Mouse (Mus musculus) lung, embryonic 16.5 days (tissue): ENCODE data around the gene Elmo1. TPM values are rescaled to one million over a fixed set of nuclear protein-coding genes. Genes with fewer than 3 reads are reported as not detected.

Experiments
- ATAC-seq: fragments of 200-750 bp; cut with Nextera tagmentation; 2 replicates; pipeline ENCODE4 v1.8.0; 2017; ENCODE audit warnings: low read depth, mild to moderate bottlenecking, moderate library complexity
- H3K27ac ChIP-seq: fragments of 300-500 bp; sonication (generic); 2 replicates; pipeline ENCODE4 v1.5.1; 2014; ENCODE audit warnings: mild to moderate bottlenecking, control low read depth, low read length
- H3K27me3 ChIP-seq: fragments of 300-500 bp; sonication (generic); 2 replicates; pipeline ENCODE4 v1.6.1; 2014; ENCODE audit warnings: low read depth, low read length, mixed read lengths; ENCODE audit not compliant: control insufficient read depth, insufficient read depth
- H3K36me3 ChIP-seq: fragments of 300-500 bp; sonication (generic); 2 replicates; pipeline ENCODE4 v1.6.1; 2014; ENCODE audit warnings: low read length; ENCODE audit not compliant: control insufficient read depth, insufficient read depth
- H3K4me1 ChIP-seq: fragments of 300-500 bp; sonication (generic); replicated peaks from 2 replicates; pipeline ENCODE4 v1.6.1; 2014; ENCODE audit warnings: low read length, mixed read lengths; ENCODE audit not compliant: control insufficient read depth, insufficient read depth
- H3K4me2 ChIP-seq: fragments of 300-500 bp; sonication (generic); 2 replicates; pipeline ENCODE4 v1.6.1; 2014; ENCODE audit warnings: low read depth, low read length, control low read depth
- H3K4me3 ChIP-seq: fragments of 300-500 bp; sonication (generic); 2 replicates; pipeline ENCODE4 v1.5.1; 2014; ENCODE audit warnings: mild to moderate bottlenecking, low read length, control low read depth
- H3K9ac ChIP-seq: fragments of 300-500 bp; sonication (generic); 2 replicates; pipeline ENCODE4 v1.6.1; 2014; ENCODE audit warnings: low read length, control low read depth
- H3K9me3 ChIP-seq: fragments of 300-500 bp; sonication (generic); 2 replicates; pipeline ENCODE4 v1.6.1; 2016; ENCODE audit warnings: low read length; ENCODE audit not compliant: control insufficient read depth
- WGBS: fragments of 180-500 bp; shearing (Covaris S2); extraction: QIAGEN DNeasy Blood & Tissue Kit; methylation state at CpG from one replicate; pipeline ENCODE4 v1.1.7; 2014; 5-methylcytosine and 5-hydroxymethylcytosine counted together
- polyA plus RNA-seq: library from polyadenylated mRNA; unstranded; fragments of >200 nt; fragmentation: Nextera tagmentation; extraction: Ambion mirVana; gene quantifications from 2 replicates; pipeline ENCODE4 v1.2.1, GENCODE M21; 2015

The Elmo1 gene
- polyA plus RNA-seq, 1 experiment from 2014 or later: 44.3 TPM

GRCm38 (mm10) chr13:20138466-20138865 lies 48.1 kb downstream of the Elmo1 start:
- no peaks in the 10 kb centered on the region for H3K9me3 ChIP-seq
- 12% methylated on average over 3 of the region's 3 CpGs for WGBS
- H3K4me1 ChIP-seq: peaks cover 32% of the 10 kb centered on the region
- H3K27ac ChIP-seq: peak overlapping the region; percentile 40
- no peak overlapping the region for H3K4me2 ChIP-seq
- H3K4me3 ChIP-seq: no peak overlapping the region
- peak overlapping the region; percentile 27; the same call in 1 of the 2 replicates for H3K9ac ChIP-seq
- no peak for ATAC-seq
- H3K27me3 ChIP-seq: no peaks in the 10 kb centered on the region
- no peaks in the 10 kb centered on the region for H3K36me3 ChIP-seq

GRCm38 (mm10) chr13:20139060-20139459 lies 48.7 kb downstream of the Elmo1 start:
- ATAC-seq: peak; percentile 21; the same call in 1 of the 2 replicates
- Histone ChIP-seq H3K4me2 (no peak overlapping the region), H3K4me3 (no peak overlapping the region), H3K36me3 (no peaks in the 10 kb centered on the region), H3K27me3 (no peaks in the 10 kb centered on the region), H3K4me1 (peaks cover 26% of the 10 kb centered on the region), H3K27ac (0 out of 2 replicates have a peak overlapping the region, but pooled peaks have one; percentile 34), H3K9me3 (no peaks in the 10 kb centered on the region), H3K9ac (no peak overlapping the region)
- 38% methylated on average over 6 of the region's 6 CpGs for WGBS

GRCm38 (mm10) chr13:20139825-20140665 lies 49.6 kb downstream of the Elmo1 start:
- H3K27ac ChIP-seq: no peak overlapping the region
- 70% methylated on average over 4 of the region's 4 CpGs for WGBS

GRCm38 (mm10) chr13:20142637-20143036 lies 52.2 kb downstream of the Elmo1 start:
- Histone ChIP-seq H3K4me3 (no peak overlapping the region), H3K9me3 (no peaks in the 10 kb centered on the region), H3K4me2 (no peak overlapping the region), H3K9ac (no peak overlapping the region), H3K27me3 (no peaks in the 10 kb centered on the region), H3K27ac (no peak overlapping the region; the same call in 1 of the 2 replicates), H3K36me3 (no peaks in the 10 kb centered on the region), H3K4me1 (peaks cover 30% of the 10 kb centered on the region)
- 27% methylated on average over 1 of the region's 1 CpGs for WGBS
- no peak for ATAC-seq

More at GRCm38 (mm10) chr13:20139825-20140665, 49.6 kb downstream of the Elmo1 start:
- Histone ChIP-seq H3K9ac (no peak overlapping the region), H3K4me3 (no peak overlapping the region), H3K4me1 (peaks cover 20% of the 10 kb centered on the region), H3K9me3 (no peaks in the 10 kb centered on the region), H3K4me2 (no peak overlapping the region), H3K36me3 (no peaks in the 10 kb centered on the region), H3K27me3 (no peaks in the 10 kb centered on the region)
- ATAC-seq: no peak

- H3K9me3 ChIP-seq: no peaks in the 10 kb centered on the region
- peaks cover 18% of the 10 kb centered on the region for H3K4me1 ChIP-seq
- no peak for ATAC-seq
- no peak overlapping the region for H3K4me2 ChIP-seq
- no peak overlapping the region for H3K4me3 ChIP-seq
- peak overlapping the region; percentile 76 for H3K27ac ChIP-seq
- no peaks in the 10 kb centered on the region for H3K27me3 ChIP-seq
- no peak overlapping the region for H3K9ac ChIP-seq
- no peaks in the 10 kb centered on the region for H3K36me3 ChIP-seq
- WGBS: 77% methylated on average over 4 of the region's 4 CpGs
Measured at GRCm38 (mm10) chr13:20146848-20147247, 56.5 kb downstream of the Elmo1 start.

- no peaks in the 10 kb centered on the region for H3K27me3 ChIP-seq
- 35% methylated on average over 4 of the region's 4 CpGs for WGBS
- H3K4me2 ChIP-seq: peak overlapping the region; percentile 11; the same call in 1 of the 2 replicates
- no peak overlapping the region for H3K4me3 ChIP-seq
- ATAC-seq: peak; percentile 91
- peak overlapping the region; percentile 76 for H3K27ac ChIP-seq
- peaks cover 20% of the 10 kb centered on the region for H3K4me1 ChIP-seq
- H3K36me3 ChIP-seq: no peaks in the 10 kb centered on the region
- no peak overlapping the region for H3K9ac ChIP-seq
- H3K9me3 ChIP-seq: no peaks in the 10 kb centered on the region
Measured at GRCm38 (mm10) chr13:20147736-20148135, 57.3 kb downstream of the Elmo1 start.

GRCm38 (mm10) chr13:20150130-20150835 lies 59.9 kb downstream of the Elmo1 start:
- ATAC-seq: no peak
- Histone ChIP-seq H3K27me3 (no peaks in the 10 kb centered on the region), H3K4me3 (no peak overlapping the region), H3K27ac (no peak overlapping the region), H3K4me1 (peaks cover 24% of the 10 kb centered on the region), H3K9me3 (no peaks in the 10 kb centered on the region), H3K36me3 (no peaks in the 10 kb centered on the region), H3K4me2 (no peak overlapping the region), H3K9ac (no peak overlapping the region)
- 71% methylated on average over 11 of the region's 11 CpGs for WGBS

- no peaks in the 10 kb centered on the region for H3K36me3 ChIP-seq
- no peak overlapping the region for H3K4me3 ChIP-seq
- 46% methylated on average over 4 of the region's 4 CpGs for WGBS
- H3K9ac ChIP-seq: no peak overlapping the region
- H3K27me3 ChIP-seq: no peaks in the 10 kb centered on the region
- no peak overlapping the region for H3K27ac ChIP-seq
- peaks cover 21% of the 10 kb centered on the region for H3K4me1 ChIP-seq
- ATAC-seq: no peak
- H3K9me3 ChIP-seq: no peaks in the 10 kb centered on the region
- H3K4me2 ChIP-seq: no peak overlapping the region
Measured at GRCm38 (mm10) chr13:20151302-20151978, 61.0 kb downstream of the Elmo1 start.

- H3K4me2 ChIP-seq: no peak overlapping the region
- H3K27ac ChIP-seq: no peak overlapping the region
- H3K9ac ChIP-seq: no peak overlapping the region
- peaks cover 13% of the 10 kb centered on the region for H3K4me1 ChIP-seq
- no peaks in the 10 kb centered on the region for H3K27me3 ChIP-seq
- H3K4me3 ChIP-seq: no peak overlapping the region
- WGBS: 84% methylated on average over 1 of the region's 1 CpGs
- H3K9me3 ChIP-seq: no peaks in the 10 kb centered on the region
- no peaks in the 10 kb centered on the region for H3K36me3 ChIP-seq
- no peak for ATAC-seq
Measured at GRCm38 (mm10) chr13:20157059-20157458, 66.7 kb downstream of the Elmo1 start.
